Mouse (Mus musculus) gastrocnemius, postnatal 36 days (tissue): ENCODE results near the gene 2300009A05Rik. TPM values are rescaled to one million over a fixed set of nuclear protein-coding genes. Genes with fewer than 3 reads are reported as not detected.
A peak's percentile ranks its signal among the peaks of the same experiment; 100 is the strongest.

Experiments
- DNase-seq, 2 experiments: peaks; one replicate each; pipeline ENCODE4 v3.0.0; 2022
- intact Hi-C: fragments of 180-260 bp; cut with DNase I; formaldehyde crosslinking; loops from one replicate; pipeline ENCODE4 v1.15.1; 2025
- long read RNA-seq, 2 experiments: library from polyadenylated mRNA; stranded (forward); transcript quantifications; one replicate each; pipeline ENCODE4 v2.0.0; 2021
- total RNA-seq, 2 experiments: library from RNA; stranded (reverse); gene quantifications; 2 replicates each; pipeline ENCODE4 v1.2.3; 2021

Gene 2300009A05Rik
- total RNA-seq: 10 to 100 TPM; 24.8 to 30.8 TPM
- long read RNA-seq, experiment 1, transcript 2300009A05Rik-201 (2 exons, 595 nt): major isoform, 56 of 56 reads
- long read RNA-seq, experiment 1, partial matches to known transcripts: 0 of 56 reads
- long read RNA-seq, experiment 1, other reads (novel, unspliced or antisense): 0 of 56 reads
- long read RNA-seq, experiment 2, transcript 2300009A05Rik-201 (2 exons, 595 nt): major isoform, 61 of 62 reads
- long read RNA-seq, experiment 2, partial matches to known transcripts: 0 of 62 reads
- long read RNA-seq, experiment 2, other reads (novel, unspliced or antisense): 0 of 62 reads

- intact Hi-C loops: no loop called here
- peak; percentile 94 to 95 for DNase-seq
These were observed at the start of gene 2300009A05Rik for GRCm38 (mm10) chr9:63398611-63399462. Gene 2300009A05Rik (minus strand): TSS chr9:63399246.

- DNase-seq: no peak
- intact Hi-C loops: no loop called here
These were observed 44.6 kb upstream of the 2300009A05Rik start for GRCm38 (mm10) chr9:63443695-63444094.

- intact Hi-C loops: no loop called here
- no peak for DNase-seq
These were observed 31.6 kb upstream of the 2300009A05Rik start for GRCm38 (mm10) chr9:63430652-63431051.

GRCm38 (mm10) chr9:63421096-63421736 lies 22.2 kb upstream of the 2300009A05Rik start:
- intact Hi-C loops: no loop called here

GRCm38 (mm10) chr9:63420396-63420795 lies 21.4 kb upstream of the 2300009A05Rik start:
- intact Hi-C loops: no loop called here
- no peak for DNase-seq

More at GRCm38 (mm10) chr9:63421096-63421736, 22.2 kb upstream of the 2300009A05Rik start:
- DNase-seq: no peak

GRCm38 (mm10) chr9:63400176-63400575 lies 1.1 kb upstream of the 2300009A05Rik start:
- DNase-seq: no peak
- intact Hi-C loops: no loop called here

GRCm38 (mm10) chr9:63399463-63399815 lies 393 bp upstream of the 2300009A05Rik start:
- intact Hi-C loops: no loop called here
- no peak for DNase-seq

- intact Hi-C loops: no loop called here
- DNase-seq: no peak
These were observed 3.4 kb downstream of the 2300009A05Rik start for GRCm38 (mm10) chr9:63395612-63396011.

- intact Hi-C loops: no loop called here
- DNase-seq: no peak
These were observed 7.7 kb downstream of the 2300009A05Rik start for GRCm38 (mm10) chr9:63391307-63391706.

- intact Hi-C loops: no loop called here
- no peak for DNase-seq
These were observed 16.3 kb downstream of the 2300009A05Rik start for GRCm38 (mm10) chr9:63382761-63383160.

GRCm38 (mm10) chr9:63380326-63380725 lies 18.7 kb downstream of the 2300009A05Rik start:
- no peak for DNase-seq
- intact Hi-C loops: no loop called here

GRCm38 (mm10) chr9:63378174-63378573 lies 20.9 kb downstream of the 2300009A05Rik start:
- intact Hi-C loops: no loop called here

GRCm38 (mm10) chr9:63377270-63378142 lies 21.5 kb downstream of the 2300009A05Rik start, which contains the start of gene Map2k5:
Gene Map2k5 (minus strand): TSS chr9:63377902.
- peak; percentile 86 to 88 for DNase-seq
- intact Hi-C loops: no loop called here

More at GRCm38 (mm10) chr9:63378174-63378573, 20.9 kb downstream of the 2300009A05Rik start:
- no peak for DNase-seq

- no peak for DNase-seq
- intact Hi-C loops: no loop called here
These were observed 25.7 kb downstream of the 2300009A05Rik start for GRCm38 (mm10) chr9:63373315-63373714.

- intact Hi-C loops: no loop called here
These were observed 26.5 kb downstream of the 2300009A05Rik start for GRCm38 (mm10) chr9:63372541-63372940.

GRCm38 (mm10) chr9:63360410-63360809 lies 38.6 kb downstream of the 2300009A05Rik start:
- intact Hi-C loops: no loop called here
- no peak for DNase-seq

More at GRCm38 (mm10) chr9:63372541-63372940, 26.5 kb downstream of the 2300009A05Rik start:
- DNase-seq: no peak

GRCm38 (mm10) chr9:63359016-63359415 lies 40.0 kb downstream of the 2300009A05Rik start:
- intact Hi-C loops: no loop called here
- DNase-seq: no peak

- no peak for DNase-seq
These were observed 42.3 kb downstream of the 2300009A05Rik start for GRCm38 (mm10) chr9:63356721-63357120.

GRCm38 (mm10) chr9:63356278-63356677 lies 42.8 kb downstream of the 2300009A05Rik start:
- DNase-seq: no peak
- intact Hi-C loops: no loop called here

More at GRCm38 (mm10) chr9:63356721-63357120, 42.3 kb downstream of the 2300009A05Rik start:
- intact Hi-C loops: no loop called here

GRCm38 (mm10) chr9:63354168-63354567 lies 44.9 kb downstream of the 2300009A05Rik start:
- intact Hi-C loops: no loop called here
- no peak for DNase-seq
